Mouse (Mus musculus): ENCODE measurements around the gene Mphosph9. TPM values are rescaled to one million over a fixed set of nuclear protein-coding genes. Genes with fewer than 3 reads are reported as not detected.

Gene Mphosph9
- total RNA-seq, 2 experiments from 2014 or later, result 3.1 to 3.3 TPM

DNA sequence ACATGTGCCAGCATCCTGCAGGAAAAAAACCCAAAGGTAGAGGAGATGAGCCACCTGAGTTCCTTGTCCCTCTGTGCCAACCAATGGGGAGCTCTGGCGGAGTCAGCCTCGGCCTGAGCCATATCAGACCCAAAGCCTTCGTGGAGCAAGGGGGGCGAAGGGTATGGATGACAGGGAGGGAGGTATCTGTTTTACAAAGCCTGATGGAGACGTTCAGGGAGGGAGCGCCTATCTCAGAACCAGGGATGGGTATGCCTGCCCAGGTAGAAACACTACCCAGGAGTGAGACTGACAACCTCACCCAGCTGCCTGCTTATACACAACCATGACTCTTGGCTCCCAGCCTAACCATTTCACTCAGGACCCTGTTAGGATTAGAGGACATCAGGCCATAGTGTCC is 111.4 kb downstream of the Mphosph9 start:
- DNase-seq (ENCODE audit: low spot score), result no peak

DNA sequence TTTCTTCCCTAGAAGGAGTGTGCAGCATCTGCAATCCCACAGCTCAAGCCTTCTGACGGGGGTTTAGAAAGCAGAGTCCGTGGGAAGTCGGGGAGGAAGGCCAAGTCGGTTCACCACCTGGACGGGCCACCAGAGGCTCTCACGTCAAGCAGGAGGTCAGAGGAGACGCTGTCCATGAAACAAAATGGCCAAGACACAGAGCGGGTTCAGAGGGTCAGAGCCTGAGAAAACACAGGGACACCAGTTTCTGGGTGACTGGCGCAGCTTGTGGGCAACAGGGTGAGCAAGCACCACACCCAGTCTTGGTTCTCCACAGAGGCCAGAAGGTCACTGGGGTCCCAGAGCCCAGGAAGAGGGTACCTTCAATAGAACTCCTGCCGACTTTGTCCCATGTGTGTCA is 112.1 kb downstream of the Mphosph9 start:
- no peak for DNase-seq (ENCODE audit: low spot score)

DNA sequence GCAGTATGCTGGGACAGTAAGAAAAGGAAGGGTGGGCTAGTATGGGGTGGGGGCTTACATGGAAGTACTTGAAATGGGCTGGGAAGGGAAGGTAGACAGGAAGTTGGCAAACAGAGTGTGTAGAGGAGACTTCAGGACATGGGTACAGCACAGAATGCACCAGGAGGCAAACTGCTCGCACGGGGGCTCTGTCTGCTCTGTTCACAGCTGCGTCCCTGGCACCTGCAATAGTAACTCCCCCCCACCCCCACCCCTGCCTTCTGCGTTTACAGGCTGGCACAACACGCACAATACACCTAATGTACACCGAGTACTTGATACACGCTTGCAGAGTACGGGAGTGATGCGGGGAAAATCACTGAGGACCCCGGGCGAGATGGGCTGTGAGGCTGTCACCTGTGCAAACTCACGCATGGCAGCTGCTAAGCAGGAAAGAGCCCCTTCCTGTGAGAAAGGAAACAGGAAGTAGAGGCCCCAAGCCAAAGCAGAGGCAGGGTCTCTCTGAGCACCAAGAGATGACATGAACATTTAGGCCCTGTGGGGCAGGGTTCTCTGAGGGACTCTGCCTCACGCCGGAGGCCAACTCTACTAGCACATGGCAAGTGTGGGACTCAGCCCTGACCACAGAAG is 113.1 kb downstream of the Mphosph9 start:
- DNase-seq (ENCODE audit: low spot score), result no peak

DNA sequence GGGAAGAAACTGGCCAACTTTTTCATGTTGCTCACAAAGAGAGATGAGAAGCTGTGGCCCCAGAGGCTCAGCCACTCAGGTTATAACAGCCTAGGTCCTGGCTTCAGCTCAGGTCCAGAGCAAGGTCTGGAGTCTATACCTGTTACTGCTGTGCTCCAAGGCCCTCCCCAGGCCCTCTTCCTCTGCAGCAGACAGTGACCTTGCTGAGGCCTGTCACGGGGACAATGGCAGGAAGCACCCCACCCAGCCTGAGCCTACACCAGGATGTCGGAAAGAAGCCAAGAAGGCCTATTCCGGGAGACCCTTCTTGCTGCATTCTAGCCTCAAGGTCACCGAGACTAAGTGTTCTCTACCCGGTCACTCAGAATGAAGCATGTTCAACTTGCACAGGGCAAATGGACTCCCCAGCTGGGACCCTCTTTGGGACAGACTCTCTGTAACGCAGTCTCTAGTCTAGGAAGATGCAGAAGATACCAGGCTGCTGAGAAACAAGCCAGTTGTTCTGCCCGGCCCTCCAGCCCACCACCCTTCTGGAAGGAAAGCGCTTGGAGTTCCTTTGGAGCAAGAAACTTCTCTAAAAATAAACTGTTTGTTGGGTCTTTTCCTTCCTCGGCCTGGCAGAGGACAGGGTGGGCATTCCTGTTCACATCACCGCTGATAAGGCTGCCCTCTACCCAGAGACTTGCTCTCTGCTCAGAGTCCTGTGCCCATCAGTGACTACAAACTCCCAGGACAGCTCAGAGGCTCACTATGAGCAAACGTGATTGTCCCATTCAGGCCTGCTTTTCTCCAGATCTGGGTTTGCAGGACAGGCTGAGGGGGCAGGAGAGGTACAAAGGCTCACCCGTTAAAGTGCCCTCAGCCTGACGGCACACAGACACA is 113.9 kb downstream of the Mphosph9 start:
- DNase-seq (ENCODE audit: low spot score), result no peak

DNA sequence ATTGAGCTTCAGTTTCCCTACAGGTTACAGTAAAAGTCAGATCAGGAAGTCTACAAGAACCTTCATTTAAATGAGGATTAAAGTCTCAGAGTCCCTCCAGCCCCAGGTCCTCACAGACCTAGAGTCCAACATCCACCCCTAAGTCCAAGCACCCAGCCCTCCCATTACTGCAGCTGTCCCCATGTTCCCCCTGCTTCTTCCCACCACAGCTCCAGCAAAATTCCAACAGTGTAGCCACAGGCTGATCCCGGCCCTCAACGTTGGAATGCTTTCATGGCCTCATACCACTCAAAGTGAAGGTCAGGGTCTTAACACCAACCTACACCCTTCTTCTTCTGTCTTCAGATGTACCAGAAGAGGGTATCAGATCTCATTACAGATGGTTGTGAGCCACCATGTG is 116.1 kb downstream of the Mphosph9 start:
- no peak for DNase-seq (ENCODE audit: low spot score)

DNA sequence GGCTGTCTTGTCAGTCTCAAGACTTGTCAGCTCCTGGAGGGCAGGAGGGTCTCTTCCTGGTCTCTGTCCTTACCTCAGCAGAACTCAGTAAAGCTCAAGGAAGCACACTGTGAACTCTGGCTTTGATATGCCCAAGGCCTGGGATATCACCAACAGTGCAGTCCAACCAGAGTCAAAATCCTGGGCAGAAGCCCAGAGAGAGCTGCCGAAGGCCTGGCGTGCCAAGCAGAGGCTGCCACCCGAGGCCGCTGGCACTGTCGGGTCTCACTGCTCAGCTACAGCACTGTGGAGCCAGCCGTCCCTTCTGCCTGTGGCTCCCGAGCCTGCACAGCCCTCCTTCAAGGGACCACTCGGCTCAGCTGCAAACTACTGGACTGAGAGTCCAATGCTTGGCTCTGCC is 116.5 kb downstream of the Mphosph9 start:
- peak; percentile 85 for DNase-seq (ENCODE audit: low spot score)

DNA sequence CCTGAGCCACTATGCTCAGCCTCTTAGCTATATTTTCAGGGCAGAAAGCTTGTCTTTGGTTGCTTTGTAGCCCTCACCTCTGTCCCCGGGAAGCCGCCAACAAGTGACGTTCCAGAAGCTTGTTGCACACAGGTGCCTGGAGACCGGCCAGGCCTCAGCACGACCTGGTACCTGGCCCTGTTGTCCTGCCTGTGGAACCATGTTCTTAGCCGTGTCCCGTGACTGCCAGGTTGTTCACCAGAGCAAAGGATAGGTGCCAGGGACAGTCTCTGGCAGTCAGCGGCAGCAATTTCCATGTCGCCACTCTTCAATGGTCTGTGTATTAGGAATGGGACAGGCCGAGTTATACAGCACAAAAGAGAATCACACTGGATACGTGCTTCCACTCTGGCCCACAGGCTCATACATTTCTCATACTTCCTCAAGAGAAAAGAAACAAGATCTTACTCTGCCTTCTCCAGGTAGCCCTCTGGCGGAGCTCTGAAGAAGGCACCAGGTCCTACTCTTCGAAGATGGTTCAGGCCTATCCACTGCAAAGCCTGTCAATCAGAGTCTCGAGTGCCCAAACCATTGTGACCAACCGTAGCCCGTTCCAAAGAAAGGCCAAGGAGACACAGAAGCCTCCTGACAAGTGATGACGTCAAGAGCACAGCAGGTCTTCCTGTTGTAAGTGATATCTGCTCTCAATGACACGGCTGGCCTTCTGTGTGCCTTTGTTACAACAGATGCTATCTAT is 117.3 kb downstream of the Mphosph9 start:
- peak; percentile 26 for DNase-seq (ENCODE audit: low spot score)

DNA sequence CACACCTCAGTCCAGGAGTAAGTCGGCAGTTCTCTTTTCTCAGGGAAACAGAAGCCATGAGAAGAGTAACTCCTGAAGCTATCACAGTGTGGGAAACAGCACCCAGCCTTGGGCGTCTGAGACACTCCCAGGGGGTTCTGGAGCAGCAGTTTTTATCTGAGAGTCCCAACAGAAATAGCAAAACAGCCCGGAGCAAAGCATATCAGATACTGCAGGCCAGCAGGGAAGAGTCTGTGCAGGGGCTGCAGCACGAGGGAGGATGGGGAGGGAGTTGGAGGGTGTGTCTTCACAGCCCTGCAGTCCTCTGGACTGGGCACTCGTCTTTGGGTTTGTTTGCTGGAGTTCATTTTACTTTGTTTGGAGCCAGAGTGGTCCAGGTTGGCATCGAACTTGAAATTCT is 117.9 kb downstream of the Mphosph9 start:
- no peak for DNase-seq (ENCODE audit: low spot score)

DNA sequence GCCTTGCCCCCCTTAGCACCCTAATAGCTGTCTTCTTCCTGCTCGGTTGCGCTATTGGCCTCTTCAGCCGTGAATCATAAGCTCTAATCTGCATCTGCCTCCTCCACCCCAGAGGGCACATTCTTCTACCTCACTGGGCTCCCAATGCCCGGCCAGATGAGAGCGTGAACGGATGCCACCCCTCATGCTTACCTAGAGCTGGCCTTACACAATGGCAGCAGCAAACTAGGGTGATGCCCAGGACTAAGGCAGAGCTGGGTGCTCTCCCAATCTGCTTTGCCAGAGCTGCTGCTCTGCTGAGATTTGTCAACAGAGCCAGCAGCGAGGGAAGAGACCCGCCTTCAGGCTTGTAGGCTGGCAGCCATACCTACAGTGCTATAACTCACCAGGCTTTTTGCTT is 119.7 kb downstream of the Mphosph9 start:
- DNase-seq (ENCODE audit: low spot score), result no peak

DNA sequence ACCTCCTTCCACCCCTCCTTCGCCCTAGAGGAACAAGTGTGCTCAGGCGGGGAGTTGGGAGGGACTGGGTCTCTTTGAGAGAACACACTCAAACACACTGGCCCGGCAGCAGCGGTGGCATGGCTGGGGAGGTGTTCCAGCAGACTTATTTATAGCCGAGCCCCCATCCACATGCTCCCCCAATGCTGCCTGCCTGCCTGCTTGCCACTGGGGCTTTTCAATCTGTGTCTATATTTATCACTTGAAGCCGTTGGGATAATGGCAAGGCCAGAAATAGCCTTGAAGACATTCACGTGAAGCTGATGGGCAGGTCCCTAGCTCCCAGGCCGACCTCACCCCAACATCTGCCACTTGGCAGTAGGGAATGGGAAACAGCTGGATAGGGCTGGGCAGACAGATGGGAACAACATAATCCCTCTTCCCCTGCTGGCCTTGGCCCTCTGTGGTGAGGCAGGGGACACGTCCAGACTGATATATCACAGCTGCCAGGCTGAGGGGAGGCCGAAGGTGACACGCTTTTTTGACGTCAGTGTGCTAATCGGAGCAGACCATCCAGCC is 121.2 kb downstream of the Mphosph9 start:
- DNase-seq (ENCODE audit: low spot score), result peak; percentile 78

DNA sequence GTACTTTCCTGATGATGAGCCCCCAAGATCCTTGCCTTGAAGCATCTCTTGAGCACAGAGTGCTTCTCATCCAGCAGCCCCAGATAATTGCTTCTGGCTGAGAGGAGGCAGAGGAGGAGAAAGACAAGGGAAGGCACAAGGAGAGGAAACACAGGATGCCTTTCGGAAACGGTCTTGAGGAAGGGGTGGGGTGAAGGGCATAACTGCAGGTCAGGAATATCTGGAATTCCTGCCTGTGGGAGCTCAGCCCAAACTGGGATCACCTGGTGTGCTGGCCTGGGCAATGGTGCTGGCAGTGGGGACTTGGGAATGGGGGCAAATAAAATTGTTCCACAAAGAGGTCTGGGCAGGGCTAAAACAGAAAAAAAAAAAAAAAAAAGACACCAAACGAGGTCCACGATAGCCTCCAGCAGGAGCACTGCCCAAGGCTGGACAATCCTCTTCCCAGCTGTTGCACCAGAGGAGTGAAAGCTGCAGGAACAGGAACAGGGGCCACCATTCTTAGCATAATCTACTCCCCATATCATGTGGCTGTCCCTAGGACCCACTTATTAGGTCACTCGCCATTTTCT is 121.9 kb downstream of the Mphosph9 start:
- DNase-seq (ENCODE audit: low spot score), result no peak

DNA sequence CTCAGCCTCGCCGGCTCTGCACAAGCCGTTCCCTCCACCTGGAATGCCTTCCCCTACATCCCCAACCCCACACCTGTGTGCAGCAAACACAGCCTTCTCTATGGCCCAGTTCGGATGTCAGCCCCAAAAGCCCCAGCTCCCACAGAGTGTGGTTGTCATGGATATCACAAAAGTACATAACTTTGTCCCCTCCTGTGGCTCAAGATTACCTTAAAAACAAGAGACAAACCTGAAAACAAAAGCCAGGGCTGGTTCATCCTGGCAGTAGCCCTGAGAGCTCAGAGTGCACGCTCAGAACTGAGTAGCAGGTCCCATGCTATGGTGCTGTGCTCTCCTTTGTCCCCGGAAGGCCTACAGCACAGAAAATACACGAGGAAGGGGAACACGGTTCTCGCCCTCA is 122.6 kb downstream of the Mphosph9 start:
- DNase-seq (ENCODE audit: low spot score), result no peak

DNA sequence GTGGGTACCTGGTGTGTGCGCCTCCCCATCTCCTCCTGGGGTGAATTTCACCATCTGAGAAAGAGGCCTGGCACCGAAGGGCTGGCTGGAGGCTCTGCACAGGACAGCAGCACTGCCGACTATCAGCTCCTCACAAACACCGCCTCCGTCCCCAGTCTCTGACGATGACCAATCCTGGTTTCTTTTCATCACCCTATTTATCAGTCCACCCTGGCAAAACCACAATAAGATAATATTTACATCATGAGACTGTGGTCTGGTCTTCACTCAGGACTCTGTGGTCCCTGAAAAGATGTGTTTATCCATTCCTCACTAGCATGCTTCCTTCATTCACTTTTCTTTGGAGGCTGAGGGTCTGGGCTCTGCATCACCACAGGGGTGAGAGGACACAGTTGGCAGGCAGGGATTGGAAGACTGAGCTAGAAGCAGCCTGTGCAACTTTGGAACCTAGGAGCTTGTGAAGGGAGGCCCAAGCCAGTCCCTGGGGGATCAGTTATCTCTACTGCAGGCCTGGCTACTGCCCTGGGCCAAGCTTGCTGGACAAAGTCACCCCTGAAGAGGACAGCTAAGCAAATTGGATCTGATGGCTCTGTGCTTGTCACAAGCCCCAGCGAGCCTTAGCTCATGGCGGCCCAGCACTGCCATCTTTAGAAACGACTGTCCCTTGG is 123.5 kb downstream of the Mphosph9 start:
- DNase-seq (ENCODE audit: low spot score), result peak; percentile 46

DNA sequence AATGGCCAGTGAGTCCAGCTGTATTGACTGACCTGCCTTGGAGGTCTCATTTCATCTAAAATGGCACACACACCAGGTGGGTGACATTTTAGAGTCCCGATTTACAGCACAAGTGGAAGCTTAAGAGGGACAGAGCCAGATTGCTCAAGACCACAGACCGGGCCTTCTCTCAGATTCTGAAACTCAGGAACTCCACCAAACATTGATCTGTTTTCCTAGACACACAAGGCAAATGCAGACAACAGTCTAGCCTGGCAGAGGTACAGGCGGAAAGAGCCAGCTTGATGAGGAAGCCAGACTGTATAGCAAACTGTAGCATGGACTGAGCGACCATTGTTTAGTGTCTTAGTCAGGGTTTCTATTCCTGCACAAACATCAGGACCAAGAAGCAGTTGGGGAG is 124.5 kb downstream of the Mphosph9 start:
- DNase-seq (ENCODE audit: low spot score), result no peak

DNA sequence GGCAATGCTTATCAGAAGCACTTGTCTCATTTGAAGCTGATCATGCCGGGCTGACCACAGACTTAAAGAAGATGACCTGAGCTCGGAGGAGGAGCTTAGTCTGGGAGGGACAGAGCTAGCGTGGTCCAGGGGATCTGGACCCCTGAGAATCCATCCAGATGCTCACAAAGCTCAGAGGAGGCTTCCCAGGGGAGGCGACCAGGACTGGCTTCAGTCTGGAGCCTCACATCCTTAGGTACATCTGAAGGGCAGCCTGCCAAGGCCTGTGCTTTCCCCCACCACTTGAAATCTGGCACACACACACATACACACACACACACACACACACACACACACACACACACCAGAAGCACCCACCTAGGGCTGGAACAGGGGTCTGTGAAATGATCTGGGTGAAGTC is 125.7 kb downstream of the Mphosph9 start:
- no peak for DNase-seq (ENCODE audit: low spot score)

DNA sequence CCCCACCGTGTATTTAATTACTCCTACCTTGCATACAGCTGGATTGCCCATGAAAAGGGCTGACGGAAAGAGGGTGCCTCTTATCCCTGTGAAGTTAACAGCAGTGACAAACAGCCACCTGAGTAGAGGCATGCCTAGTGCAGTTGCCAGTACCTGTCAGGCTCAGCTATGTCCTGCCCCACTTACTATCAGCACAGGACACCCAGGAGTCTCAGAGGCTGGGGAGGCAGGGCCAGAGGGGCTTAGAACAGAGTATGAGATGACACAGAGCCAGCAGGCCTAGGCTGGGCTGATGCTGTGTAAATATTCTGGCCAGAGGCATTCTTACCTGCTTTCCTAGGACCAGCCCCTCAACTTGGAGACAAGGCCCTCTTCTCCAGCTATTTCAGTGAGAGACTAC is 126.2 kb downstream of the Mphosph9 start:
- no peak for DNase-seq (ENCODE audit: low spot score)

Other genes with a start within 250 kb of the Mphosph9 start
- 1 to 10 TPM; 8.4 to 8.9 TPM for gene Abcb9, start 232.2 kb downstream of the Mphosph9 start, total RNA-seq (2021)
- gene Ogfod2, start 215.7 kb downstream of the Mphosph9 start, total RNA-seq (2021), result 10 to 100 TPM; 13.2 to 14.5 TPM
- 10 to 100 TPM; 39.1 TPM for gene Arl6ip4, start 211.9 kb downstream of the Mphosph9 start, total RNA-seq (2021)
- 10 to 100 TPM; 19.6 to 20.9 TPM for gene Pitpnm2, start 78.2 kb downstream of the Mphosph9 start, total RNA-seq (2021)
- 1 to 10 TPM; 7.3 to 7.7 TPM for gene 2810006K23Rik, start 117 bp upstream of the Mphosph9 start, total RNA-seq (2021)
- gene Cdk2ap1, start 35.1 kb upstream of the Mphosph9 start, total RNA-seq (2021), result 100 to 1,000 TPM; 146 to 161 TPM
- gene Sbno1, start 98.0 kb upstream of the Mphosph9 start, total RNA-seq (2021), result 10 to 100 TPM; 40.4 to 42.4 TPM
- 100 to 1,000 TPM; 167 to 244 TPM for gene Kmt5a, start 112.0 kb upstream of the Mphosph9 start, total RNA-seq (2021)
- gene Rilpl2, start 150.4 kb upstream of the Mphosph9 start, total RNA-seq (2021), result 1 to 10 TPM; 4.6 to 5.6 TPM
- 10 to 100 TPM; 21.0 to 28.1 TPM for gene Snrnp35, start 155.2 kb upstream of the Mphosph9 start, total RNA-seq (2021)
- gene Rilpl1, start 203.4 kb upstream of the Mphosph9 start, total RNA-seq (2021), result 100 to 1,000 TPM; 261 to 262 TPM
- gene Tmed2, start 212.7 kb upstream of the Mphosph9 start, total RNA-seq (2021), result 100 to 1,000 TPM; 145 to 151 TPM
- 1 to 10 TPM; 4.1 to 4.2 TPM for gene Ddx55, start 224.9 kb upstream of the Mphosph9 start, total RNA-seq (2021)